Mouse (Mus musculus) erythroblast, embryonic 14.5 days (primary cell): ENCODE data around the gene Pde4d. TPM values are rescaled to one million over a fixed set of nuclear protein-coding genes. Genes with fewer than 3 reads are reported as not detected.

Experiments used
- H3K27me3 ChIP-seq: 2 replicates; pipeline ENCODE4 v1.6.1; 2012; ENCODE audit warnings: inconsistent platforms; ENCODE audit not compliant: control insufficient read depth
- H3K36me3 ChIP-seq: 2 replicates; pipeline ENCODE4 v1.6.1; 2012; ENCODE audit warnings: mild to moderate bottlenecking, inconsistent platforms; ENCODE audit not compliant: control insufficient read depth
- H3K4me1 ChIP-seq: 2 replicates; pipeline ENCODE4 v1.6.1; 2012; ENCODE audit warnings: inconsistent platforms; ENCODE audit not compliant: control insufficient read depth
- H3K4me3 ChIP-seq: replicated peaks from 2 replicates; pipeline ENCODE3; 2012; ENCODE audit warnings: moderate library complexity, mild to moderate bottlenecking, inconsistent platforms
- H3K9me3 ChIP-seq: 2 replicates; pipeline ENCODE4 v1.6.1; 2012; ENCODE audit warnings: low read length, inconsistent platforms, mixed read lengths; ENCODE audit not compliant: control insufficient read depth
- GATA1 ChIP-seq: IDR thresholded peaks from 2 replicates; pipeline ENCODE4 v1.6.1; 2012; ENCODE audit warnings: low read length, inconsistent platforms, mixed read lengths
- TAL1 ChIP-seq: IDR thresholded peaks from 3 replicates; pipeline ENCODE4 v1.6.1; 2012; ENCODE audit warnings: low read length, inconsistent platforms, mixed read lengths
- polyA plus RNA-seq: library from polyadenylated mRNA; stranded (reverse); fragments of >175 nt; gene quantifications from 2 replicates; pipeline ENCODE4 v1.2.3, GENCODE M21; 2012

Gene Pde4d
- polyA plus RNA-seq, 1 experiment = 0.23 TPM

DNA sequence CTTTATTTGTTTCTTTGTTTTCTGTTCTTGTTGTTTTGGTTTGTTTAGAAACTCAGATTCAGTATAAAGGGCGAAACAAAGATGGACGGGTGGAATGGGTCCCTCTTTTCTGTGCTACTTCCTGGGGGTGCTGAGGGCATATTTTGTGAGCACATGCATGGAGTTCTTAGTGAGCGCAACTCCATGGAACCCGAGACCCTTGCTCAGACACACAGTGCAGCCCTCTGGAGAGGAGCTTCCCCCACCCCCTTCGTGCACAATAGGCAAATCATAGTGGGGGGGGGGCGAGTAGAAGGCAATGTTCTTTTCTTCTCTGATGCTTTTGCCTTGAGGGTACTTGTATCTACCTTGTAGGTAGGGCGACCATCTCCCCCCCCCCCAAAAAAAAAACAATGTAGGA lies 1325.0 kb downstream of the Pde4d start:
- no peaks in the 10 kb centered on the region for H3K9me3 ChIP-seq
- no peaks in the 10 kb centered on the region for H3K27me3 ChIP-seq
- H3K36me3 ChIP-seq = peaks cover 31% of the 10 kb centered on the region
- H3K4me1 ChIP-seq = peaks cover 17% of the 10 kb centered on the region
- H3K4me3 ChIP-seq = no peak overlapping the region
- TF ChIP-seq TAL1 (no peak), GATA1 (no peak)

DNA sequence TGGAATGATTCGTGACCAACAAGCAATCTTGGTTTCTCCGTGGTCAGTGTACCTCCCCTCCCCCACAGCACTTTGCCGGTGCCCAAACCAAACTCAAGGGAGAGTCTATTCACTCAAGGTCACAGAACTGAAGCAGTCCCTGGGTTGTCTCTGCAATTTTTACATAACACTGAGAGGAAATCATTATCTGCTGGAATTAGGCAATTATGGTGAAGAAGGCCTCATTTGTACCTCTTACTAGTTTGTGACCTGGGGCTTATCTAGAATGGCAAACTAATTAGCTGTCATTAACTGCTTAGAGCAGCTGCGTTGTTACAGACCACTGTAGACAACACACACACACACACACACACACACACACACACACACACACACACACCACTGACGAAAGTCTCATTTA lies 1325.4 kb downstream of the Pde4d start:
- Histone ChIP-seq H3K4me1 (peaks cover 17% of the 10 kb centered on the region), H3K27me3 (no peaks in the 10 kb centered on the region), H3K4me3 (no peak overlapping the region), H3K9me3 (no peaks in the 10 kb centered on the region), H3K36me3 (peaks cover 29% of the 10 kb centered on the region)
- no peak for TF ChIP-seq TAL1
- TF ChIP-seq GATA1 = no peak

DNA sequence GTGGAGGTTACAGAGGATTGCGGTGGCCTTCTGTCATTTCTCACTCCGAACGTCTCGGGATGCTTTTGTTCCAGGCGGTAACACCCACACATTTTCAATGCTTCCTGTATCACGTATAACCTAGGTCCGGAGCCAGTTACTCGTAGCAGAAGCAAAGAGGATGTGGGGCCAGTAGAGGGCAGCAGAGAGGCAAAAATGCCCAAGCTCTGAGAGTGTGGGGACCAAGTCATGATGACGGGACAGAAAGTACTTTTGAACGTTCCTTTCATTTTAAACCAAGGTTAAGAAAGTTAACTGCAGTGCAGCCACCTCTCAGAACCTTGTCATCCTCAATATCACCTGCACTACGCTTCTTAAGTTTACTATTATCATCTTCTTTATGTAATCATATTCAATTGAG lies 1326.4 kb downstream of the Pde4d start:
- Histone ChIP-seq H3K36me3 (peaks cover 23% of the 10 kb centered on the region), H3K4me1 (peaks cover 17% of the 10 kb centered on the region), H3K4me3 (peak overlapping the region; percentile 21), H3K9me3 (no peaks in the 10 kb centered on the region), H3K27me3 (no peaks in the 10 kb centered on the region)
- TF ChIP-seq GATA1 (no peak), TAL1 (no peak)

DNA sequence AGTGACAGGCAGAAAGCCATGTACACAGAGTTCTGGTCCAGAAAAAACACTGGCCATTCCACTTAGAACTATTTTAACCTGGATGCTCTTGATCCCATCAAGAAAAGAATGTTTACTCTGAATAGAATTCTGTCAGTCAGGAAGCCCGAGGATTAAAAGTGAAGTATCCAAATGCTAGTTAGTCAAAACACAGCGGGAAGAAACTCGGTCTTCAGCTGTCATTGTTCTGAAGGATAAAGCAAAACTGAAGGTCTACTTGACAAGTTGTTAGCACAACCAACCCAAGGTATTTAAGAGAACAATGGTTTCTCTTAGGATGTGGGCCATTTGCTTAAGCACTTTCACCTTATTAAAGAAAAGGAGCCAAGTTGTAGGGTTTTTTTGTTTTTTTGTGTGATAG lies 1327.2 kb downstream of the Pde4d start:
- no peak for TF ChIP-seq GATA1
- TF ChIP-seq TAL1 = no peak
- Histone ChIP-seq H3K27me3 (no peaks in the 10 kb centered on the region), H3K9me3 (no peaks in the 10 kb centered on the region), H3K4me1 (peaks cover 17% of the 10 kb centered on the region), H3K36me3 (peaks cover 15% of the 10 kb centered on the region), H3K4me3 (no peak overlapping the region)

DNA sequence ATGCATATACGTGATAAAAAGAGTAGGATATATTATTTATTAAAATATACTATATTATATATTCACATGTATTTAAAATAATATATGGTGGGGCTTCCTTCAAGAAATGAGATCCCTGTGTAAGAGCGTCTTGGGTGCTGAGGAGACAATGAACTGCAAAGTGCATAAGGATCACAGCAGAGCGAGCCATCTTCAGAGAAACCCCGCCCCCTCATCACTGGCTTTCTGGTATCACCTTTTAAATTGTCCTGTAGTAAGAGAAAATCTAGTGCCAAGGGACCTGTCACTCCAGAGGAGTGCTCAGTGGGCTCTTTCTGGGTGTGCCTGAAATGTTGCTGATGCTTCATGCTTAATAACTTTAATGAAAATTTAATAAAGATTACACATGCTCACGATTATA lies 1327.7 kb downstream of the Pde4d start:
- Histone ChIP-seq H3K36me3 (peaks cover 13% of the 10 kb centered on the region), H3K4me1 (peaks cover 17% of the 10 kb centered on the region), H3K4me3 (no peak overlapping the region), H3K9me3 (no peaks in the 10 kb centered on the region), H3K27me3 (no peaks in the 10 kb centered on the region)
- TF ChIP-seq GATA1 (no peak), TAL1 (no peak)

DNA sequence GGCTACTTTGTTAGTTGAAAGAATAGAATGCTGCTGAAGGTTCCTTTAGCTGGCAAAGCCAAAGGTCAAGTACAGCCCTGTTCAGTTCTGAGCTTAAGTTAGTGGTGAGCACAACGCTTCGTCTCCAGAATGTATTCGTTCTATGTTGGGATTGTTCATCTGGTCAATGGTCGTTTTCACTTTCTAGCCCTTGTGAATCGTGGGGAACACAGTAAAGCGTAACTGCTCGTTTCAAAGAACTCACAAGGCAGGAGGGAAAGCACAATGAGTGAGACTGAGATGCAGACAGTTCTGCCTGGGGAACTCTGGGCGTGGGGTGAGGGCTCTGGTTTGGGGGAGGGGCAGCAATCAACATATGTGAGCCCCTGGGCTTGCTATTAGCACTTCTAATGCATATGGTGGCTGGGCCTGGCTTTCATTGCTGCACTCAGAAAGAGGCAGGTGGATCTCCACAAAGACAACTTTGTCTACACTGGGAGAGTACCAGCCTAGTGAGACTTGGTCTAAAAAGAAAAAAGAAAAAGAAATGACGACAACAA lies 1328.6 kb downstream of the Pde4d start:
- Histone ChIP-seq H3K36me3 (peaks cover 7% of the 10 kb centered on the region), H3K27me3 (no peaks in the 10 kb centered on the region)
- TF ChIP-seq TAL1 (no peak), GATA1 (no peak)

DNA sequence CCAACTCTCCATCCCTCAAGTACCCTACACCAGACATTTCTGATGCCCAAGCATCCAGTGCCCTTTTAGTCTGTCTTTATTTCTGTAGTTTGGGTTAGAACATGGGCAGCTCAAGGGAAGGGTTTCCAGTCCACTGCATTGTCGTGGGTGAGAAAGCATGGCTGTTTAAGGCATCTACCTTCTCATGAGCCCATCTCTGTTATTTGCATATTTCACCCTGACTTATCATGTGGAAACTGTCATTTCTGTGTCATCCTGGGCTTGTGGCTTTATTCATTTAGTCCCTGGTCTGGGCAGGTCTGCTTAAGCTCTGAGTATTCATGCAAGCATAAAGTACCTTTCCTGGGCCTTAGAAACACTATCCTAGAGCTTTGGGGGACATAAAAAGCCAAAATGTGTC lies 1331.7 kb downstream of the Pde4d start:
- H3K9me3 ChIP-seq = no peaks in the 10 kb centered on the region
- H3K36me3 ChIP-seq = peaks cover 4% of the 10 kb centered on the region; the same call in 1 of the 2 replicates
- H3K4me1 ChIP-seq = peaks cover 5% of the 10 kb centered on the region
- TF ChIP-seq GATA1 = no peak
- TF ChIP-seq TAL1 = no peak
- H3K4me3 ChIP-seq = no peak overlapping the region
- H3K27me3 ChIP-seq = no peaks in the 10 kb centered on the region

More for the DNA sequence above, 1328.6 kb downstream of the Pde4d start:
- H3K4me3 ChIP-seq = no peak overlapping the region
- H3K4me1 ChIP-seq = peaks cover 17% of the 10 kb centered on the region
- H3K9me3 ChIP-seq = no peaks in the 10 kb centered on the region

DNA sequence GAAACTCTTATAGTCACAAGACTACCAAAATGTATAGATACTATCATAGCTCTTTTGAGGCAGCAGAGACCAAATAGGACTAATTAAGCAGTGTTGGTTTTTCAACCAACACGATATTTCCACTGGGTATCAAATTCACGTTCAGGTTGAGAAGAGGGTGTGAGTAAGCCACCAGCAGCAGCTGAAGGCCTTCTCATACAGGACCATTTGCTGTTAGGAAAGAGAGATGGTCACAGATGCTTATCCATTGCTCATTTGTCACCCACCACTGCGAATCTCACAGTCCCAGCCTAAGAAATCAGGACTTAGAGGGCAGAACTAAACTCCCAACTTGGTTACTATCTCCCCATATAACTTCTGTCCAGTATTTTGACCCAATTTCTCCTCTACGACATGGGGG lies 1338.9 kb downstream of the Pde4d start:
- TF ChIP-seq GATA1 (no peak), TAL1 (no peak)
- H3K9me3 ChIP-seq = no peaks in the 10 kb centered on the region
- no peak overlapping the region for H3K4me3 ChIP-seq
- no peaks in the 10 kb centered on the region; the same call in 1 of the 2 replicates for H3K36me3 ChIP-seq
- no peaks in the 10 kb centered on the region for H3K4me1 ChIP-seq
- no peaks in the 10 kb centered on the region for H3K27me3 ChIP-seq

DNA sequence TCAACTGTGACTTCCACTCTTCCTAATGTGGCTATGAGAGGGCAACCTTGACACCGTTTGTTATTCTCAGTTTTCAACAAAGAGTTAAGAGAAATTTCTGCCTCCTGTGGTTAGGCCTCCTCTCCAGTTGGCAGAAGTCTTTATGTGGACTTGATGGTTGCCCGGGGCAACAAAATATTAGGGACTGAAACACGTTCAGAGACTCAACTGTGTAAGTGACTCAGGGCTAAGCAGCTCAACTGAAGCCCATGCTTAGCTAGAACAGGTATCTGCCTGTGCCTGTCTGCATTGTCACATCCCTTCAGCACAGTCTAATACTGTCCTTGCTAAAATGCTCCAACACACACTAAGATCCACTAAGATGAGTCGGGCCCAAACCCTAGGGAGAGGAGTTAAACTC lies 1339.4 kb downstream of the Pde4d start:
- TF ChIP-seq TAL1 (no peak), GATA1 (no peak)
- H3K36me3 ChIP-seq = no peaks in the 10 kb centered on the region; the same call in 1 of the 2 replicates

DNA sequence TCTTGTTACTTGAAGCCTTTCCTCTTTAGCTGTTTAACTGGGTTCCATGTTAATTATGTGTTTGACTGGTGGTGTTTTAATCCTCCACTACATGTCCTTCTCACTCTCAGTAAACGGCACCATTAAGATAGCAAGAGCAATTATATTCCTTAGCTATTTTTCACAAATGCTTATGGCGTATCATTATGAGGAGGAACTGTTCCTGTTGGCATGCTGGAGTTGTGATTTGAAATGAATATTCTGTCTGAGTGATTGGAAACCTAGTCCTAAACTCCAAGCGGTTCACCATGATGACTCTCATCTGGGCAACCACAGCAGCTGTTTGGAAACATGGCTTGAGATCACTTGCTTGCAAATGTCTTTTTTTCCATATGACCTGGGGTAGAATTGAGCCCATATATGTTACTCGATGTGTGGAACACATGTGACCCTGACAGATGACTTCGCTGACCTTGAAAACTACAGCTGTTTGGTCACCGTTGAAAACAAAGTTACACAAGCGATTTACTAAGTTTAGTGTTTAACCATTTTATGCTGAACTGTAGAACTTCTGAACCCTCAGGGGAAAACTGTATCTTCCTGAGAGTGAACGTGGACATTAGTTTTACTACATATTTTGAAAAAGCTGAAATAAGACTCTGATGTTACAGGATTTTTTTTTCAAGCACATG lies 1340.4 kb downstream of the Pde4d start:
- Histone ChIP-seq H3K4me1 (no peaks in the 10 kb centered on the region), H3K9me3 (no peaks in the 10 kb centered on the region), H3K4me3 (no peak overlapping the region), H3K36me3 (no peaks in the 10 kb centered on the region; the same call in 1 of the 2 replicates), H3K27me3 (no peaks in the 10 kb centered on the region)
- TF ChIP-seq TAL1 (no peak), GATA1 (no peak)

More for the DNA sequence above, 1339.4 kb downstream of the Pde4d start:
- H3K4me1 ChIP-seq = no peaks in the 10 kb centered on the region
- no peaks in the 10 kb centered on the region for H3K9me3 ChIP-seq
- no peak overlapping the region for H3K4me3 ChIP-seq
- H3K27me3 ChIP-seq = no peaks in the 10 kb centered on the region
